Mouse (Mus musculus): ENCODE measurements around the gene Dip2b.

GRCm38 (mm10) chr15:100126456-100127107 is 88.1 kb downstream of the Dip2b start:
- no peak for TF ChIP-seq POLR2A (IDR thresholded peaks at IDR 0.05; ENCODE audit: insufficient read depth, low read length)
- TF ChIP-seq CTCF (IDR thresholded peaks at IDR 0.05; ENCODE audit: low read depth, low read length), result peak; percentile 87
- TF ChIP-seq EP300 (IDR thresholded peaks at IDR 0.05; ENCODE audit: insufficient read depth, low read depth, low read length), result 0 out of 2 replicates have a peak, but pooled peaks have one; percentile 8

Data from ES-Bruce4 (cell line).